Mouse (Mus musculus): ENCODE measurements around the gene Tmed8.
"Not testable (repeated sequence)": the region's sequence is repeated elsewhere in the genome, so short reads cannot be mapped to it uniquely, and the experiment has no call there.

Gene Tmed8

GRCm38 (mm10) chr12:87158099-87158498 lies 42.2 kb downstream of the Tmed8 start:
- no peak for DNase-seq

GRCm38 (mm10) chr12:87157361-87157760 lies 42.9 kb downstream of the Tmed8 start:
- DNase-seq = peak; percentile 86

DNA sequence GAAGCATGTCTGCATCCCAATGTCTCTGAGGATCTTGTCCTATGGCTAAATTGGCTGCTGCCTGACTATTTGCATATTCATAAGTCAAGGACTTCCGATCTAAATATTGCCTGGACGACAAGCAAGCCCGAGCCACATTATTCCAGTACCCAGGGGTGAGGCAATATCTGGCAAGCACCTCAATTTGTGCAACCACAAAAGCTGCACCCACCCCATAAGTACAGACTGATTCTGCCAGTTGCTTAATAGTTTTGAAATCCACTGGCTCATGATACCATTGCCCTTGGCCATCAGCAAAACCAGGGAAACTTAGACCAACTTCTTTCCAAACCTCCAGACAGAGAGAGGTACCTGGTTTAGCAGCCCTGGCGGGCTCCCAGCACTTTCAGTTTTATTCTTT lies 45.8 kb downstream of the Tmed8 start:
- not testable (repeated sequence) for DNase-seq

- peak; percentile 91 for DNase-seq
These were observed 50.8 kb downstream of the Tmed8 start for GRCm38 (mm10) chr12:87149471-87149870.

GRCm38 (mm10) chr12:87148136-87148535 lies 52.1 kb downstream of the Tmed8 start:
- no peak for DNase-seq

- peak; percentile 100 for DNase-seq
These were observed 52.7 kb downstream of the Tmed8 start, which contains the start of gene Pomt2 for GRCm38 (mm10) chr12:87147395-87148089. Pomt2 (minus strand) TSS chr12:87147968.

DNA sequence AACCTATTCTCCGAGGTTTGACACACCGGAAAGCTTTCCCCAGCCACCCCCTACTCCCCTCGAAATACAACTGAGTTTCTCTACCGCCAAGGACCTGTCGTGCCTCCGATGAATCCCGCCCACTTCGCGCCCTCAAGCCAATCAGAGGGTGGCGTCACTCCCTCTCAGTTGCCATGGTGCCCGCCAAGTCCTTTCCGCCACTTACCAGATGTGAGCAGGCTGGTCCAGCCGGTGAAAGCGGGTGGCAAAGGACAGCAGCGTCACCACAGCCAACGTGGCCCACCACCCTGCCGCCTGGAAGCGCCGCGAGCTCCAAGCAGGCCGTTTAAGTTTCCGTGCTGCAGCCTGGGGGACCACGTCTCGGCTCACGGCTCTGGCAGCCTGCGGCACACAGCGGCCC lies 53.3 kb downstream of the Tmed8 start, which contains the start of gene Gstz1:
Gene Gstz1 (plus strand): TSS at position 200 of the 400 bp plus-strand sequence.
- DNase-seq = peak; percentile 99

DNA sequence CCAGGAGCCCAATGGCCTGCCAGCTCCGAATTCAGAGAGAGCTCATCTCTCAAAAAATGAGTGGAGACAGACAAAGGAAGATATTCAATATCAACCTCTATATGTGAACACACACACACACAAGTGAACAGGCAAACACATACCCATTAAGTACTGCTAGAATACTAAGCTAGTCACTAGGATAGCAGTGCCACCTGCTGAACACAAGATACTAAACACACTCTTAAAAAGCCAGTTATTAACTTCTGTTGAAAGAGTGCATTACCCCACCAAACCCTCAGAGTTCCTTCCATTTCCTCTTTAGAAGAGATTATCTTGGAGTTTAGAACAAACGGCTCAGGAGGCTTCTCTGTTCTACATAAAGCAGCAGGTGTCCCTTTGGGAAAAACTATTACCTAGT lies 58.1 kb downstream of the Tmed8 start:
- no peak for DNase-seq

DNA sequence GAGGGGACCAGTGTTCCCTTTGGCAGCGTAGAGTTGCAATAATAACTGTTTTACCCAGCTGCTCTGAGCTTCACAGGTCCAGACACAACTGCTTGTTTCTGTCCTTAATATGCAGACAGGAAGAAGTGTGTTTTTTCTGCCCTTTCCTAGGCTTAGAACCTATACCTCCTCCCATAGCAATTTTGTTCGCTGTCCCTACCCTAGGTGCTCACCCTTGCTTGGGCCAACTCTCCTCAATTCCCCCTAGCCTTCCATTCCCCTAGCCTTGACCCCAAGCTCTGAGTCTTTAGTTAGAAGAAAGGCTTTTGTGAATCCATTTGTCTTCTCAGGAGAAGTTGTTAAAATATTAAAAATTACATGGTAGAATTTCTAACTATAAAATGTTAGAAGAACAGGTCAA lies 61.5 kb downstream of the Tmed8 start:
- peak; percentile 17 for DNase-seq

DNA sequence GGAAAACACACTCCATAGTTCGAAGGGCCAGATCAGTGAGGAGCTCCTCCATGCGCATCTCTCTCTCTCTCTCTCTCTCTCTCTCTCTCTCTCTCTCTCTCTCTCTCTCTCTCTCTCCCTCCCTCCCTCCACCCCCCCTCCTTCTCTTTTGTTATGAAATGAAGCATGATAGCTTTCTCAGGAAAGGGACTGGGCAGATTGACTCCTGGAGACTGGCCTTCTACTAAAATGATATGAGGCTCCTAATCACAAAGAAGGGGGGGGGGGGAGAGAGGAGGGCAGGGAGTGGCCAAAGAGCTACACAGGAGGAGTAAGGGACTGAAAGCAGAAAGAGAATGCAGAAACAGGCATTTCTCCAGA lies 61.9 kb downstream of the Tmed8 start:
- no peak for DNase-seq

DNA sequence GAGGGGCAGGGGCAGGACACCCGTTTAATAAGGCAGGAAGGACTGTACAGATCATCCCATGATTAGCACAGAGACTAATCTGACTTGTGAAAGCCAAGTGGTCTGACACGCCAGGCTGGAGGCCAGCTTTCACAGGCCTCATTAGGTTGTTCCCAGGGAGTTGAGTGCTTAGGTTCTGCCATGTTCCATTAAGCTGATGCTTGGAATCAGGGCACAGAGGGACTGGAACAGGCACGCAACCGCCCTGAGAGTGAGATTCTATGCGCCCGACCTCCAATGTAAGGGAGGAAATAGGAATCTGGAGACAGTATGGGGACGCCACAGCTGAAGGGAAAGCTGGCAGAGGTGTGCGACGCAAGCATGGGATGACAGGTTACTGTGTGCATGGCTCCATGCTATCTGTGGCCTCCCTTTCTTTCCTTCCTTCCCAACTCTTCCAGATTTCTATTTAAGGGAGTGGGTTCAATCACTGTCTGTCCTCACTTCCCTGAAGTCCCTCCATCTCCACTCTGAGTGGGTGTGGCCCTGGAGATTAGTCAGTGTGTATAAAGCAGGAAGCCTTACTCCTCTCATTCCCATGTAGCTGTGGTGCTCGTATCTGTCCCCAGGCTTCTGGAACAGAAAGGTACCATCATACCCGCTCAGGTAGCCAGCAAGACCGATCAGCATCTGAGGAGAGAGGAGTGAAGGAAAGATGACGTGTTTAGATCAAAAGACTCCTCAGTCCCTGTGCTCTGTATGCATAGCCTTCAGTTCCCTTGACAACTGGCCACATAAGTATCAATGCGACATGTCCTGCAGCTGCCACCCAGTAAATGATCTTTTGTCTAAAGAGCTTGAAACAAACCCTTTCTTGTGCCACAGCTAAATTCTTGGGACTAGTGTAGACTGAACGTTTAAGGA lies 62.6 kb downstream of the Tmed8 start:
- DNase-seq = no peak

GRCm38 (mm10) chr12:87132784-87133183 lies 67.5 kb downstream of the Tmed8 start:
- peak; percentile 75 for DNase-seq

DNA sequence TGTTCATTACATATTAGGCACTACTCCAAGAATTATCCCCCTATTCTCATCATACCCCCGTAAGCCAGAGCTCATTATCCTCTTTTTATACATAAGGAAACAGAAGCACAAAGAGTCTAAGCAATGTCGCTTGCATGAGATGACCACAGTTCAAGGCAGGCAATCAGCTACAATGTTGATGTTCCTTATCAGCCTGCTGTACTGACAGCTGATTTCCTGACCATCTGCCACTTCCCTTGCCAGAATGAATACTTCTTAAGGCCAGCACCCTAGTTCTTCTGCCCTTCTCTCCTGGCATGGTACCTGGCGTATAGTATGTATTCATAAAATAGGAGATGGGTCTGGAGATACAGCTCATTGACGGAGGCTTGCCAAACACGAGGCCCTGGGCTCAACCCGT lies 68.0 kb downstream of the Tmed8 start:
- no peak for DNase-seq

GRCm38 (mm10) chr12:87131619-87132018 lies 68.6 kb downstream of the Tmed8 start:
- no peak for DNase-seq

GRCm38 (mm10) chr12:87131181-87131580 lies 69.1 kb downstream of the Tmed8 start:
- no peak for DNase-seq

- no peak for DNase-seq
These were observed 70.0 kb downstream of the Tmed8 start for GRCm38 (mm10) chr12:87130224-87130623.

GRCm38 (mm10) chr12:87127256-87127655 lies 73.0 kb downstream of the Tmed8 start:
- DNase-seq = no peak

- no peak for DNase-seq
These were observed 78.2 kb downstream of the Tmed8 start for GRCm38 (mm10) chr12:87121918-87122589.
